Mouse (Mus musculus): Measurements from ENCODE around the gene Nrn1l.

- TF ChIP-seq CTCF (IDR thresholded peaks at IDR 0.05; ENCODE audit: insufficient read depth, low read depth, low read length): no peak
- no peak for TF ChIP-seq POLR2A (IDR thresholded peaks at IDR 0.05; ENCODE audit: insufficient read depth, low read depth, low read length)
These were observed 935 bp upstream of the Nrn1l start for GRCm38 (mm10) chr8:105892432-105892831.

Measured in olfactory bulb, adult 2 months (tissue).